Comparison of ENCODE assay signal across 22 mouse cellular contexts in genomic region chr9:47573456-47573855, GRCm38 (mm10). TPM values are rescaled to one million over a fixed set of nuclear protein-coding genes. Genes with fewer than 3 reads are reported as not detected.
DNase-seq lines count a peak whose midpoint lies in the region; TF ChIP-seq lines count a peak whose summit lies in the region.
"Had no signal": no experiment of that assay in that cellular context is flagged by ENCODE, and none has a peak within 500 bp of the region (broad histone marks: within the 10 kb centered on the region; RNA-seq: fewer than 3 reads in every experiment).

No protein-coding gene starts in this region.

- no peak overlapping the region for H3K4me3 ChIP-seq in heart, adult 2 months
- H3K4me3 ChIP-seq: embryonic facial prominence, embryonic 13.5 days; embryonic facial prominence, embryonic 15.5 days; erythroblast, embryonic 14.5 days; forebrain, embryonic 10.5 days; forebrain, embryonic 12.5 days had no signal

- H3K9ac ChIP-seq in heart, adult 2 months (ENCODE audit: low read depth, low read length) = no peak overlapping the region
- H3K9ac ChIP-seq: embryonic facial prominence, embryonic 13.5 days; embryonic facial prominence, embryonic 15.5 days; forebrain, embryonic 12.5 days had no signal

- no peaks in the 10 kb centered on the region for H3K79me2 ChIP-seq in heart, adult 2 months (replicated peaks; ENCODE audit: control insufficient read depth, insufficient read depth, low read length)

- no peaks in the 10 kb centered on the region for H3K4me1 ChIP-seq in heart, adult 2 months (ENCODE audit: control insufficient read depth, insufficient read depth, low read length)

- no peak for TF ChIP-seq POLR2A in heart, adult 2 months (IDR thresholded peaks at IDR 0.05; ENCODE audit: insufficient read depth, low read depth, low read length)

- H3K36me3 ChIP-seq in heart, adult 2 months (ENCODE audit: control insufficient read depth, insufficient read depth, low read length) = no peaks in the 10 kb centered on the region
- H3K36me3 ChIP-seq: embryonic facial prominence, embryonic 13.5 days; embryonic facial prominence, embryonic 15.5 days; forebrain, embryonic 12.5 days had no signal

- TF ChIP-seq EP300 in heart, adult 2 months (IDR thresholded peaks at IDR 0.05; ENCODE audit: insufficient read depth, low read depth, low read length) = no peak

- intact Hi-C loops in heart, adult 2 months (cut with DNase I) = no loop called here

- no peak overlapping the region for H3K27ac ChIP-seq in heart, adult 2 months
- H3K27ac ChIP-seq: embryonic facial prominence, embryonic 13.5 days; embryonic facial prominence, embryonic 15.5 days; forebrain, embryonic 10.5 days; forebrain, embryonic 12.5 days had no signal

- 88% methylated on average over 7 of the region's 7 CpGs for WGBS in heart, adult 2 months

- no peaks in the 10 kb centered on the region for H3K27me3 ChIP-seq in heart, adult 2 months (ENCODE audit: control insufficient read depth, insufficient read depth, low read length)
- H3K27me3 ChIP-seq: forebrain, embryonic 12.5 days had no signal

- peak; percentile 36 for DNase-seq in heart, adult 11 months
- DNase-seq in heart, adult 2 months = no peak
- DNase-seq in ES-CJ7 (ENCODE audit: low read depth, low spot score) = peak; percentile 52
- peak; percentile 44 for DNase-seq in ZHBTc4 (ENCODE audit: low read depth, low spot score)
- no peak for DNase-seq in thymus, postnatal 25 days
- DNase-seq in heart, adult 18-20 months = no peak
- DNase-seq in lung, postnatal 10 days = no peak
- DNase-seq: adrenal gland, adult 2 months; adrenal gland, postnatal 10 days; adrenal gland, postnatal 25 days; cerebellum, adult 11 months; cerebellum, adult 18-20 months; cerebellum, adult 8-10 months; cerebellum, adult 9-11 months; cerebellum, postnatal 14 days; cerebellum, postnatal 36 days; embryo, embryonic 11 days had no signal

- no peak for TF ChIP-seq CTCF in heart, adult 2 months (IDR thresholded peaks at IDR 0.05)

RNA-seq across cellular contexts. Expression of gene Cadm1, which starts 43.5 kb away (rescaled TPM):
- 1 to 10 TPM; 1.6 to 2.4 TPM for total RNA-seq in heart, adult 2 months (2021)
- 2.6 and 3.3 TPM in 2 replicates for polyA plus RNA-seq in heart, adult 2 months (2012; rRNA removed)
- 1 to 10 TPM; 1.9 to 2.5 TPM for total RNA-seq in heart, adult 18-20 months (2021)

Comparison
In these comparisons a context has a peak if more than half of its experiments do, and no peak if none do; other contexts are left out.
1. DNase-seq: peak in heart, adult 11 months (single experiment), ES-CJ7 (single experiment) and ZHBTc4 (single experiment); none in heart, adult 2 months (0 of 2), thymus, postnatal 25 days (single experiment), heart, adult 18-20 months (0 of 2) and lung, postnatal 10 days (single experiment).